ENCODE assay signal across 7 mouse cellular contexts in the genomic region with DNA sequence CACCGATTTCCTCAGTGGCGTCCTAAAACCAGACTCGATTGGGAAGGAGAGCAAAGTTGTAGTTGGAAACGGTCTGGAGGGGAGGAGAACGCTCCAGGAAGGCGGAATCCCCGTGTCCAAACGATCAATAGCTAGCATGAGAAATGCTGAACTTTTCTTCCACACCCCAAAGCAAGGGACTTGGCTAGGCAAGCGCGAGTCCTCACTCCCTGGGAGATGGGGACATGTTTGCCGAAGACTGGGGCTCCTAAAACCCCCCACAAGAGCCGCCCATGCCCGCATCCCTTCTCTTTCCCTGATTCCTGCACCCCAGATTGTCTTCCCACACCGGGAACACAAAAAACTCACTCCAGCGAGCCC. TPM values are rescaled to one million over a fixed set of nuclear protein-coding genes. Genes with fewer than 3 reads are reported as not detected.
DNase-seq lines count a peak whose midpoint lies in the region; ATAC-seq and TF ChIP-seq lines count a peak whose summit lies in the region.

No protein-coding gene starts in this region.

- H3K27me3 ChIP-seq in lung, embryonic 15.5 days = no peaks in the 10 kb centered on the region
- H3K27me3 ChIP-seq in limb, embryonic 13.5 days = no peaks in the 10 kb centered on the region
- no peaks in the 10 kb centered on the region for H3K27me3 ChIP-seq in stomach, embryonic 14.5 days (ENCODE audit: control insufficient read depth, insufficient read depth, low read length)

- H3K4me3 ChIP-seq in lung, embryonic 15.5 days = peak overlapping the region; percentile 77
- H3K4me3 ChIP-seq in embryonic fibroblast, embryonic 13.5 days (ENCODE audit: insufficient read depth, low read length) = peak overlapping the region; percentile 80
- H3K4me3 ChIP-seq in limb, embryonic 13.5 days = peak overlapping the region; percentile 74
- peak overlapping the region; percentile 48 for H3K4me3 ChIP-seq in stomach, embryonic 14.5 days (ENCODE audit: low read depth, low read length)

- TF ChIP-seq CTCF in embryonic fibroblast, embryonic 13.5 days (IDR thresholded peaks at IDR 0.05; ENCODE audit: borderline replicate concordance, insufficient read depth, low read length) = no peak

- peak overlapping the region; percentile 68 for H3K4me2 ChIP-seq in lung, embryonic 15.5 days
- H3K4me2 ChIP-seq in limb, embryonic 13.5 days (replicated peaks) = peak overlapping the region; percentile 76
- H3K4me2 ChIP-seq in stomach, embryonic 14.5 days (replicated peaks; ENCODE audit: low read depth, low read length) = peak overlapping the region; percentile 53

- peak overlapping the region; percentile 71 for H3K9ac ChIP-seq in lung, embryonic 15.5 days
- H3K9ac ChIP-seq in limb, embryonic 13.5 days = peak overlapping the region; percentile 82
- peak overlapping the region; percentile 44 for H3K9ac ChIP-seq in stomach, embryonic 14.5 days (replicated peaks; ENCODE audit: low read depth, low read length)

- no peaks in the 10 kb centered on the region for H3K9me3 ChIP-seq in lung, embryonic 15.5 days
- no peaks in the 10 kb centered on the region for H3K9me3 ChIP-seq in limb, embryonic 13.5 days
- no peaks in the 10 kb centered on the region for H3K9me3 ChIP-seq in stomach, embryonic 14.5 days (ENCODE audit: control insufficient read depth, low read depth, low read length)

- TF ChIP-seq POLR2A in embryonic fibroblast, embryonic 13.5 days (IDR thresholded peaks at IDR 0.05; ENCODE audit: low read depth, low read length) = no peak

- ATAC-seq in lung, embryonic 15.5 days (ENCODE audit: borderline replicate concordance, extremely low read depth, low FRiP score, low TSS enrichment) = peak; percentile 25; the same call in 1 of the 2 replicates
- peak; percentile 37 for ATAC-seq in limb, embryonic 13.5 days (ENCODE audit: low FRiP score, low read depth)
- ATAC-seq in stomach, embryonic 14.5 days (ENCODE audit: insufficient number of reproducible peaks, insufficient read depth, low FRiP score, low read depth) = peak; percentile 59

- peaks cover 20% of the 10 kb centered on the region for H3K36me3 ChIP-seq in lung, embryonic 15.5 days
- H3K36me3 ChIP-seq in limb, embryonic 13.5 days = peaks cover 24% of the 10 kb centered on the region
- peaks cover 13% of the 10 kb centered on the region; the same call in 1 of the 2 replicates for H3K36me3 ChIP-seq in stomach, embryonic 14.5 days (ENCODE audit: control insufficient read depth, insufficient read depth, low read length)

- H3K4me1 ChIP-seq in lung, embryonic 15.5 days = peaks cover 6% of the 10 kb centered on the region
- H3K4me1 ChIP-seq in embryonic fibroblast, embryonic 13.5 days (ENCODE audit: control insufficient read depth, insufficient read depth, low read length) = peaks cover 2% of the 10 kb centered on the region; the same call in 1 of the 2 replicates
- H3K4me1 ChIP-seq in limb, embryonic 13.5 days = peaks cover 12% of the 10 kb centered on the region
- 0 out of 2 replicates have a peak, but pooled peaks cover 4% of the 10 kb centered on the region for H3K4me1 ChIP-seq in stomach, embryonic 14.5 days (ENCODE audit: control insufficient read depth, insufficient read depth, low read length)

- WGBS in lung, embryonic 15.5 days = under 1% methylated on average over 15 of the region's 15 CpGs
- WGBS in limb, embryonic 13.5 days = under 1% methylated on average over 15 of the region's 15 CpGs
- WGBS in stomach, embryonic 14.5 days = 2% methylated on average over 15 of the region's 15 CpGs

- H3K27ac ChIP-seq in lung, embryonic 15.5 days = no peak overlapping the region
- H3K27ac ChIP-seq in embryonic fibroblast, embryonic 13.5 days (ENCODE audit: insufficient read depth, low read length) = no peak overlapping the region
- no peak overlapping the region for H3K27ac ChIP-seq in limb, embryonic 13.5 days
- H3K27ac ChIP-seq in stomach, embryonic 14.5 days (ENCODE audit: low read length) = no peak overlapping the region

- DNase-seq in lung, postnatal 36 days = no peak
- no peak for DNase-seq in cerebellum, postnatal 36 days
- DNase-seq in ovary, postnatal 10 days (ENCODE audit: low spot score) = no peak

RNA-seq across cellular contexts. Expression of gene Mrpl39, which starts 0.8 kb away (rescaled TPM):
- polyA plus RNA-seq in lung, embryonic 15.5 days (2015; fragmentation: Nextera tagmentation; extraction: Ambion mirVana) = 46.7 and 48.5 TPM in 2 replicates
- polyA plus RNA-seq in embryonic fibroblast, embryonic 13.5 days (2011; ENCODE audit: insufficient read length, low read depth, missing spikeins) = 23.2 and 26.8 TPM in 2 replicates
- 45.3 and 46.1 TPM in 2 replicates for polyA plus RNA-seq in limb, embryonic 13.5 days (2015; fragmentation: Nextera tagmentation; extraction: Ambion mirVana)
- polyA plus RNA-seq in stomach, embryonic 14.5 days (2014; fragmentation: Nextera tagmentation; extraction: Ambion mirVana) = 45.9 and 47.4 TPM in 2 replicates

RNA-seq across cellular contexts. Expression of gene Jam2, which starts 39.1 kb away (rescaled TPM):
- polyA plus RNA-seq in lung, embryonic 15.5 days (2015; fragmentation: Nextera tagmentation; extraction: Ambion mirVana) = 12.8 and 12.9 TPM in 2 replicates
- 5.5 and 6.8 TPM in 2 replicates for polyA plus RNA-seq in embryonic fibroblast, embryonic 13.5 days (2011; ENCODE audit: insufficient read length, low read depth, missing spikeins)
- polyA plus RNA-seq in limb, embryonic 13.5 days (2015; fragmentation: Nextera tagmentation; extraction: Ambion mirVana) = 8.1 and 8.5 TPM in 2 replicates
- polyA plus RNA-seq in stomach, embryonic 14.5 days (2014; fragmentation: Nextera tagmentation; extraction: Ambion mirVana) = 5.2 and 6.1 TPM in 2 replicates
